Mouse (Mus musculus): ENCODE measurements around the gene Cd300c.
"Not testable (repeated sequence)": the region's sequence is repeated elsewhere in the genome, so short reads cannot be mapped to it uniquely, and the experiment has no call there.

DNA sequence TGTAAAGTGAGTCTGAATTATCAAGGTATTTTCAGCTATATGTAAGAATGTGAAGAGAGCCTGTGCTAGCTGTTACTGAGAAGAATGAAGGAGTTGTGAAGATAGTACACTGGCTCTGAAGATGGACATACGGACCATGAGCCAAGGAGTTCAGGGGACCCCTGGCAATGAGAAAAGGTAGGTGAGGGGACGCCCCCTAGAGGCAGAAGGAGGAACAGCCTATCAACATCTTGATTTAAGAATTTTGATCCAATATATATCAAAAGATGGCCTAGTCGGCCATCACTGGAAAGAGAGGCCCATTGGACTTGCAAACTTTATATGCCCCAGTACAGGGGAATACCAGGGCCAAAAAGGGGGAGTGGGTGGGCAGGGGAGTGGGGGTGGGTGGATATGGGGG, 59.4 kb downstream of the Cd300c start:
- TF ChIP-seq CTCF, EP300 (IDR thresholded peaks at IDR 0.05; ENCODE audit: low read depth): not testable (repeated sequence)
